Mouse (Mus musculus): ENCODE measurements at regions not wholly inside any gene's neighbourhood (a gene's known extent, or its start where the extent isn't known, plus 50 kb on each side); places are given as distances from the start of the nearest gene placed in this dataset.

GRCm38 (mm10) chr13:55962254-55962866, 126.4 kb upstream of the Pitx1 start:
- no peak for DNase-seq (ENCODE audit: low read depth)

- DNase-seq (ENCODE audit: low read depth) = no peak
These were observed 118.4 kb upstream of the Pitx1 start for GRCm38 (mm10) chr13:55954346-55954745.

GRCm38 (mm10) chr13:55953426-55953825, 117.4 kb upstream of the Pitx1 start:
- no peak for DNase-seq (ENCODE audit: low read depth)

- no peak for DNase-seq (ENCODE audit: low read depth)
These were observed 114.8 kb upstream of the Pitx1 start for GRCm38 (mm10) chr13:55950773-55951172.

- no peak for DNase-seq (ENCODE audit: low read depth)
These were observed 112.6 kb upstream of the Pitx1 start for GRCm38 (mm10) chr13:55948591-55948990.

GRCm38 (mm10) chr13:55948144-55948543, 112.2 kb upstream of the Pitx1 start:
- DNase-seq (ENCODE audit: low read depth) = no peak

- no peak for DNase-seq (ENCODE audit: low read depth)
These were observed 101.4 kb upstream of the Pitx1 start for GRCm38 (mm10) chr13:55937417-55937816.

GRCm38 (mm10) chr13:55937000-55937399, 101.0 kb upstream of the Pitx1 start:
- no peak for DNase-seq (ENCODE audit: low read depth)

- DNase-seq (ENCODE audit: low read depth) = no peak
These were observed 94.6 kb upstream of the Pitx1 start for GRCm38 (mm10) chr13:55930637-55931036.

- DNase-seq (ENCODE audit: low read depth) = no peak
These were observed 93.8 kb upstream of the Pitx1 start for GRCm38 (mm10) chr13:55929814-55930213.

GRCm38 (mm10) chr13:55923505-55924136, 87.6 kb upstream of the Pitx1 start:
- DNase-seq (ENCODE audit: low read depth) = no peak

- no peak for DNase-seq (ENCODE audit: low read depth)
These were observed 81.3 kb upstream of the Pitx1 start for GRCm38 (mm10) chr13:55917316-55917715.

GRCm38 (mm10) chr13:55912271-55912711, 76.3 kb upstream of the Pitx1 start:
- no peak for DNase-seq (ENCODE audit: low read depth)

- no peak for DNase-seq (ENCODE audit: low read depth)
These were observed 73.9 kb upstream of the Pitx1 start for GRCm38 (mm10) chr13:55909941-55910340.

- DNase-seq (ENCODE audit: low read depth) = no peak
These were observed 68.9 kb upstream of the Pitx1 start for GRCm38 (mm10) chr13:55904884-55905283.

GRCm38 (mm10) chr13:55902255-55902654, 66.3 kb upstream of the Pitx1 start:
- no peak for DNase-seq (ENCODE audit: low read depth)

- DNase-seq (ENCODE audit: low read depth) = no peak
These were observed 64.2 kb upstream of the Pitx1 start for GRCm38 (mm10) chr13:55900190-55900526.

GRCm38 (mm10) chr13:55899501-55900189, 63.7 kb upstream of the Pitx1 start:
- no peak for DNase-seq (ENCODE audit: low read depth)

- DNase-seq (ENCODE audit: low read depth) = no peak
These were observed 63.0 kb upstream of the Pitx1 start for GRCm38 (mm10) chr13:55898999-55899398.

- DNase-seq (ENCODE audit: low read depth) = no peak
These were observed 62.4 kb upstream of the Pitx1 start for GRCm38 (mm10) chr13:55898257-55898950.

GRCm38 (mm10) chr13:55895505-55895904, 59.5 kb upstream of the Pitx1 start:
- DNase-seq (ENCODE audit: low read depth) = no peak

GRCm38 (mm10) chr13:55893154-55894018, 57.4 kb upstream of the Pitx1 start:
- DNase-seq (ENCODE audit: low read depth) = no peak
